Mouse (Mus musculus) embryonic facial prominence, embryonic 15.5 days (tissue): Measurements from ENCODE around the gene Xk. TPM values are rescaled to one million over a fixed set of nuclear protein-coding genes. Genes with fewer than 3 reads are reported as not detected.
"Not testable (repeated sequence)": the region's sequence is repeated elsewhere in the genome, so short reads cannot be mapped to it uniquely, and the experiment has no call there.

Source experiments
- ATAC-seq: fragments of 200-750 bp; cut with Nextera tagmentation; 2 replicates; pipeline ENCODE4 v1.8.0; 2017; ENCODE audit warnings: low read depth, moderate TSS enrichment; ENCODE audit not compliant: insufficient number of reproducible peaks, low FRiP score, low TSS enrichment
- H3K27ac ChIP-seq: fragments of 300-500 bp; sonication (generic); replicated peaks from 2 replicates; pipeline ENCODE4 v1.5.1; 2015; ENCODE audit warnings: mild to moderate bottlenecking, inconsistent platforms
- H3K27me3 ChIP-seq: fragments of 300-500 bp; sonication (generic); 2 replicates; pipeline ENCODE4 v1.6.1; 2015; ENCODE audit warnings: inconsistent platforms
- H3K36me3 ChIP-seq: fragments of 300-500 bp; sonication (generic); 2 replicates; pipeline ENCODE4 v1.6.1; 2015; ENCODE audit warnings: mild to moderate bottlenecking, inconsistent platforms
- H3K4me1 ChIP-seq: fragments of 300-500 bp; sonication (generic); 2 replicates; pipeline ENCODE4 v1.6.1; 2015; ENCODE audit warnings: inconsistent platforms
- H3K4me2 ChIP-seq: fragments of 300-500 bp; sonication (generic); replicated peaks from 2 replicates; pipeline ENCODE4 v1.6.1; 2015; ENCODE audit warnings: mild to moderate bottlenecking, inconsistent platforms
- H3K4me3 ChIP-seq: fragments of 300-500 bp; sonication (generic); replicated peaks from 2 replicates; pipeline ENCODE4 v1.5.1; 2015; ENCODE audit warnings: mild to moderate bottlenecking, inconsistent platforms
- H3K9ac ChIP-seq: fragments of 300-500 bp; sonication (generic); 2 replicates; pipeline ENCODE4 v1.6.1; 2015; ENCODE audit warnings: inconsistent platforms
- H3K9me3 ChIP-seq: fragments of 300-500 bp; sonication (generic); replicated peaks from 2 replicates; pipeline ENCODE4 v1.6.1; 2016; ENCODE audit warnings: inconsistent platforms
- WGBS: fragments of 180-500 bp; shearing (Covaris S2); methylation state at CpG from one replicate; pipeline ENCODE4 v1.1.7; 2015; 5-methylcytosine and 5-hydroxymethylcytosine counted together
- polyA plus RNA-seq: library from polyadenylated mRNA; unstranded; fragments of >200 nt; fragmentation: Nextera tagmentation; extraction: Ambion mirVana; gene quantifications from 2 replicates; pipeline ENCODE4 v1.2.1, GENCODE M21; 2015

Xk gene
- polyA plus RNA-seq, 1 experiment from 2014 or later = 2.0 TPM

DNA sequence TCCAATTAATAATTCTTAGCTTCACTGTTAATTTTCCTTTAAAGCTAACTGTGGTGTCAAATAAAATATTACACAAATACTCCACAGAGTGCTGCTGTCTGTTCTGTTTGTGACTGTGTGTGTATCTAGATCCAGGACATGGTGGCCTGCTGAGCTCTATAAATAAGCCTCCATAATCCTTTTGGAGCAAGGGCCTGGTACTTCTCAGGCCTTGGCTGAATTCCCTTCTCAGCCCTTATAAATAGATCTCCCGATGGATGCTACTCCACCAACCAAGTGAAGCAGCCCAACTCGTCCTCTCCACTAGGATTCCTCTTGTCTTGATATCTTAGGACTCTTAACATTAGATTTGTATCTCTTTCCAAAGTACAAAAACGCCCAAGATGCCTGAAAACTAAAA is 1.4 kb upstream of the Xk start:
- H3K9ac ChIP-seq = no peak overlapping the region
- ATAC-seq = no peak
- no peaks in the 10 kb centered on the region for H3K9me3 ChIP-seq
- H3K27ac ChIP-seq = no peak overlapping the region
- no peaks in the 10 kb centered on the region for H3K36me3 ChIP-seq
- H3K4me3 ChIP-seq = no peak overlapping the region
- no peaks in the 10 kb centered on the region for H3K27me3 ChIP-seq
- no peaks in the 10 kb centered on the region for H3K4me1 ChIP-seq
- 69% methylated on average over 3 of the region's 3 CpGs for WGBS
- H3K4me2 ChIP-seq = no peak overlapping the region

- Histone ChIP-seq H3K4me1 (no peaks in the 10 kb centered on the region), H3K9ac (no peak overlapping the region), H3K27me3 (no peaks in the 10 kb centered on the region), H3K4me2 (peak overlapping the region; percentile 56), H3K36me3 (no peaks in the 10 kb centered on the region), H3K9me3 (no peaks in the 10 kb centered on the region), H3K27ac (no peak overlapping the region), H3K4me3 (peak overlapping the region; percentile 55)
- 25% methylated on average over 8 of the region's 8 CpGs for WGBS
- no peak for ATAC-seq
Observed at GRCm38 (mm10) chrX:9271947-9272459, 553 bp upstream of the Xk start.

DNA sequence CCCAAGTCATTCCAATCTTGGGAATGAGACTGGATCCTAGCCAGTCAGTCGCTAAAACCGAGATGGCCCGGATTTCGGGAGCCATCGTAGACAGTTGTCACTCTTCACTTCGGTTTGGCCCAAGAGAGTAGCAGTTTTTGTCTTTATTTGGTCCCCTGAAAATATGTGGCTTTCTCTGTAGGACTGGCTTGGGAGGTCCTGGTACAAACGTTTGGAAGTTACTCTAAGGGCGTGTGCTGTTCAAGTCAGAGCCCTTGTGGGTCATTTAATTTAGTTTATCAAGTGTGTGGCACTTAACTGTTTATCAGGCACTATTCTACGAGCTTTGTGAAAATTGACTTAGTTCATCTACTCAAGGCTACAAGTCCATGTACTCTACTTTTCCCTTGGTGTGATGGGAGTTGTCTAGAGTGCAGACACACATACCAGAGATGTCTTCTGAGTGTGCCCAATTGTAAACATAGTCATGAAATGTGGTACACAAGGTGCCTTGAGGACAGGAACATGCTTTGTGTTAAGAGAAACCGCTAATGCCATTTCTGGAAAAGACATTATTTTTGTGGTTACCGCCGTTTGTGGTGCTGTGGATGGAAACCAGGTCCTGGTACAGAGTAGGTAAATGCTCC is 934 bp downstream of the Xk start:
- no peaks in the 10 kb centered on the region for H3K9me3 ChIP-seq
- H3K4me1 ChIP-seq = no peaks in the 10 kb centered on the region
- H3K4me3 ChIP-seq = peak overlapping the region; percentile 55
- peak overlapping the region; percentile 56 for H3K4me2 ChIP-seq
- H3K27me3 ChIP-seq = no peaks in the 10 kb centered on the region
- no peak for ATAC-seq
- no peak overlapping the region for H3K27ac ChIP-seq
- H3K9ac ChIP-seq = no peak overlapping the region
- 53% methylated on average over 12 of the region's 12 CpGs for WGBS
- H3K36me3 ChIP-seq = no peaks in the 10 kb centered on the region

GRCm38 (mm10) chrX:9274321-9274720 is 1.8 kb downstream of the Xk start:
- no peak for ATAC-seq
- H3K9ac ChIP-seq = no peak overlapping the region
- H3K9me3 ChIP-seq = no peaks in the 10 kb centered on the region
- H3K27ac ChIP-seq = no peak overlapping the region
- 70% methylated on average over 8 of the region's 8 CpGs for WGBS
- H3K4me3 ChIP-seq = no peak overlapping the region
- no peaks in the 10 kb centered on the region for H3K27me3 ChIP-seq
- H3K4me1 ChIP-seq = no peaks in the 10 kb centered on the region
- H3K36me3 ChIP-seq = no peaks in the 10 kb centered on the region
- no peak overlapping the region for H3K4me2 ChIP-seq

DNA sequence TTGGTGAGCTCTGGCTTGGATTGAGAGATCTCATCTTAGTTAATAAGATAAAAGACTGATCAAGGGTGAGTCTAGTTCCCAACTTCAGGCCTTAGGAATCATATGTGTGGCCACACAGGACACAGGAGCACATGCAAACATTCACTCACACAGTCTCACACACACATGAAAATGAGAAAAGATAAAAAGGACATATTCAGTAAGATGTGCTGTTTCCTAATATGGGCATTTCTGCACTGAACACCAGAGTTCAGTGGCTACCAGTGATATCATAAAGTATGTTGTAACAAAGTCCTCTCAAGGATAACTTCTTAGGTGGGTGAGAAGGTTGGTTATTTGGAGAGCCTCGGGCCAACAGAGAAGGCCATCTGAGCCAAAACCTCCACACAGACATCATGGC is 10.9 kb downstream of the Xk start, which contains the start of gene H2al1m:
Gene H2al1m, plus strand, starts transcription at position 301 of the 400 bp plus-strand sequence.
- not testable (repeated sequence) for H3K4me1 ChIP-seq, H3K9ac ChIP-seq, H3K9me3 ChIP-seq, H3K36me3 ChIP-seq, H3K4me3 ChIP-seq, ATAC-seq, H3K27me3 ChIP-seq, H3K27ac ChIP-seq, H3K4me2 ChIP-seq
- no CpG with 5 or more reads among the region's 1 CpGs for WGBS

- 83% methylated on average over 4 of the region's 4 CpGs for whole genome bisulfite sequencing
- H3K4me2 ChIP-seq, H3K27me3 ChIP-seq, H3K27ac ChIP-seq, H3K4me3 ChIP-seq, H3K4me1 ChIP-seq, H3K36me3 ChIP-seq, H3K9ac ChIP-seq, ATAC-seq, H3K9me3 ChIP-seq: not testable (repeated sequence)
Observed at GRCm38 (mm10) chrX:9293140-9293829, 20.7 kb downstream of the Xk start.

DNA sequence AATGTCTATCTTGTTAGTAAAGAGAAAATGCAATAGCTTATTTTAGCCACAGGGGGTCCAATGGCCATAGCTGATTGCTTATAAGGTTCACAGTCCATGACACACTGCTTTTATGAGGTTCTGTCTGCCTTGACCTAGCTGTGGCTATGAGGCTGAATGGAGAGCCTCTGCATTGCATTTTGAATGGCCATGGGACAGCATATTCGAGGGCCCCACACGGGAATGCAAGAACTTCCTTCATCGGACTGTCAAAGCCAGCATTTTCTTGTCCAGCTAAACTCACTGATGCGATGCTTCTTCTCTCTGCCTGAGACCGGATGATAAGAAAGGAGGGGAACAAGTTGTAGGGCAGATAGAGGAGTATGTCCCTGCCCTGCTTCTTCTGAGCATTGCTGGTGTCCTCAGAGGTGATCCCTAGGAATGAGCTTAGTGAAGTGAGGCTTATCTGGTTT is 25.9 kb downstream of the Xk start:
- Histone ChIP-seq H3K4me3 (no peak overlapping the region), H3K9me3 (no peaks in the 10 kb centered on the region), H3K4me2 (no peak overlapping the region), H3K4me1 (no peaks in the 10 kb centered on the region), H3K9ac (no peak overlapping the region), H3K27ac (no peak overlapping the region), H3K36me3 (no peaks in the 10 kb centered on the region), H3K27me3 (no peaks in the 10 kb centered on the region)
- no peak for ATAC-seq
- 84% methylated on average over 5 of the region's 5 CpGs for WGBS

DNA sequence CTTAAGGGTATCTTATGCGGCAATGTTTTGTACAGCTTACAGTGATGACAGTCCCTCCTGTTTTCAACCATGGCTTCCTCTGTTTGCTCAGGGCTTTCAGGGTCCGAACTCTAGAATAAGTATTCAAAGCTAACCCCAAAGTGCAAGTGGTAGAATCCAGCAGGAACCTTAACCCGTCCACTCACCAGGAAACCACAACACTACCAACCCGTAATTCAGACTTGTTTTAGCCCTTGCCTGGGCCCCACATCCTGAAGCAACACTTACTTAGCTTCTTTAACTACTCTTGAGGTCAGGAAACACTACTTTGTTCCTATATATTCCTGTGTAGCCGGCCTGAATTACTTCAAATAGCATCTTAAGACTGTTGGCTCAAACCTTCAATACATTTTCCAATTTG is 30.2 kb downstream of the Xk start:
- Histone ChIP-seq H3K27ac (no peak overlapping the region), H3K36me3 (no peaks in the 10 kb centered on the region), H3K9me3 (no peaks in the 10 kb centered on the region), H3K4me1 (no peaks in the 10 kb centered on the region), H3K27me3 (no peaks in the 10 kb centered on the region), H3K4me2 (no peak overlapping the region), H3K9ac (no peak overlapping the region), H3K4me3 (no peak overlapping the region)
- ATAC-seq = no peak
- WGBS = 72% methylated on average over 5 of the region's 5 CpGs

- no peak overlapping the region for H3K27ac ChIP-seq
- H3K27me3 ChIP-seq = no peaks in the 10 kb centered on the region
- H3K9me3 ChIP-seq = no peaks in the 10 kb centered on the region
- no peaks in the 10 kb centered on the region for H3K4me1 ChIP-seq
- no peak overlapping the region for H3K9ac ChIP-seq
- WGBS = 71% methylated on average over 1 of the region's 1 CpGs
- H3K36me3 ChIP-seq = no peaks in the 10 kb centered on the region
- no peak for ATAC-seq
- H3K4me2 ChIP-seq = no peak overlapping the region
- no peak overlapping the region for H3K4me3 ChIP-seq
Observed at GRCm38 (mm10) chrX:9303455-9303854, 30.9 kb downstream of the Xk start.

GRCm38 (mm10) chrX:9316457-9316856 is 43.9 kb downstream of the Xk start:
- H3K4me1 ChIP-seq, H3K4me3 ChIP-seq, H3K27me3 ChIP-seq, H3K9me3 ChIP-seq, H3K36me3 ChIP-seq, H3K27ac ChIP-seq, H3K4me2 ChIP-seq, ATAC-seq, H3K9ac ChIP-seq: not testable (repeated sequence)

DNA sequence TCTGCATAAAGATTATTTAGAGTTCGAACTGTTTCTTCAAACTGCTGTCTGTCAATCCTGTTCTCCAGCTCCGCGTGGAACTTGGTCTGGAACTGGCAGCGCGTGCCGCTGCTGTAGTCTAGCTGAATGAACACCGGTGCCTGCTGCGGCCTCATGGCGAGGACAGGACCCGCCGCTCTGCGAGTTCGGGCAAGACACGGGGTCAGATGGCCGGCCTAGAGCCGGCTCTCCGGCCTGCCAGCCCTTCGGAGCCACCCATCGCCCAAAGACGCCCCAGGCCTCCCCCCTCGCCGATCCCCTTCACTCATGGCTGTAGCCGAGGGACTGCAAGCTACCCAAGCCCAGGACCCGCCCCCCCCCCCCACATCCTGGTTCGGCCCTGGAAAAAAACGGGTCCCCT is 55.4 kb downstream of the Xk start:
- not testable (repeated sequence) for H3K36me3 ChIP-seq

More for the DNA sequence above, 55.4 kb downstream of the Xk start:
- H3K9me3 ChIP-seq, H3K27me3 ChIP-seq, ATAC-seq, H3K9ac ChIP-seq, H3K4me2 ChIP-seq, H3K27ac ChIP-seq, H3K4me3 ChIP-seq, H3K4me1 ChIP-seq: not testable (repeated sequence)
- WGBS = 89% methylated on average over 22 of the region's 26 CpGs
